Mouse (Mus musculus) cerebral cortex, adult 2 months (tissue): ENCODE data around the gene Dppa2.

ENCODE experiments used
- WGBS: fragments of 180-500 bp; shearing (Covaris S2); methylation state at CpG from one replicate; pipeline ENCODE4 v1.1.7; 2018; 5-methylcytosine and 5-hydroxymethylcytosine counted together

The Dppa2 gene

GRCm38 (mm10) chr16:48344193-48344592 lies 40.5 kb downstream of the Dppa2 start:
- 94% methylated on average over 2 of the region's 2 CpGs for WGBS

- 95% methylated on average over 1 of the region's 1 CpGs for WGBS
Measured at GRCm38 (mm10) chr16:48347246-48347645, 43.5 kb downstream of the Dppa2 start.

GRCm38 (mm10) chr16:48355716-48356115 lies 52.0 kb downstream of the Dppa2 start:
- WGBS, result 79% methylated on average over 5 of the region's 5 CpGs

- 95% methylated on average over 1 of the region's 1 CpGs for WGBS
Measured at GRCm38 (mm10) chr16:48356417-48356816, 52.7 kb downstream of the Dppa2 start.

GRCm38 (mm10) chr16:48360887-48361286 lies 57.2 kb downstream of the Dppa2 start:
- WGBS, result 58% methylated on average over 12 of the region's 12 CpGs

- WGBS, result 92% methylated on average over 5 of the region's 5 CpGs
Measured at GRCm38 (mm10) chr16:48366801-48367200, 63.1 kb downstream of the Dppa2 start.

GRCm38 (mm10) chr16:48368096-48368495 lies 64.4 kb downstream of the Dppa2 start:
- WGBS, result 99% methylated on average over 2 of the region's 2 CpGs
